Mouse (Mus musculus) spleen, postnatal 0 days (tissue): ENCODE measurements around the gene Olfr952. TPM values are rescaled to one million over a fixed set of nuclear protein-coding genes. Genes with fewer than 3 reads are reported as not detected.

ENCODE experiments used
- polyA plus RNA-seq: library from polyadenylated mRNA; unstranded; fragments of >200 nt; fragmentation: Nextera tagmentation; extraction: Ambion mirVana; gene quantifications from 2 replicates; pipeline ENCODE4 v1.2.1, GENCODE M21; 2015

Gene Olfr952
- not detected in 2 replicates for polyA plus RNA-seq

GRCm38 (mm10) chr9:39427048-39427447 is at the start of gene Olfr952:
Olfr952 (minus strand) TSS chr9:39427148.

GRCm38 (mm10) chr9:39471844-39472243 is 44.9 kb upstream of the Olfr952 start, which contains the start of gene Olfr955:
Olfr955 (minus strand) TSS chr9:39471944.

GRCm38 (mm10) chr9:39456401-39456800 is 29.5 kb upstream of the Olfr952 start, which contains the start of gene Olfr954:
Olfr954 (plus strand) TSS chr9:39456701.

GRCm38 (mm10) chr9:39387110-39387509 is 39.8 kb downstream of the Olfr952 start, which contains the start of gene Olfr951:
Olfr951 (plus strand) TSS chr9:39387410.

Other genes starting within 250 kb of the Olfr952 start
- gene Olfr944, start 225.2 kb downstream of the Olfr952 start, polyA plus RNA-seq: not detected in 2 replicates
- gene Olfr1537, start 177.2 kb downstream of the Olfr952 start, polyA plus RNA-seq: not detected in 2 replicates
- not detected in 2 replicates for gene Olfr945, start 150.3 kb downstream of the Olfr952 start, polyA plus RNA-seq
- not detected in 2 replicates for gene Olfr948, start 101.1 kb downstream of the Olfr952 start, polyA plus RNA-seq
- not detected in 2 replicates for gene Olfr951, start 39.7 kb downstream of the Olfr952 start, polyA plus RNA-seq
- gene Olfr954, start 29.6 kb upstream of the Olfr952 start, polyA plus RNA-seq: not detected in 2 replicates
- not detected in 2 replicates for gene Olfr955, start 44.8 kb upstream of the Olfr952 start, polyA plus RNA-seq
- not detected in 2 replicates for gene Olfr44, start 66.8 kb upstream of the Olfr952 start, polyA plus RNA-seq
- not detected in 2 replicates for gene Olfr957, start 88.7 kb upstream of the Olfr952 start, polyA plus RNA-seq
- not detected in 2 replicates for gene Olfr958, start 126.9 kb upstream of the Olfr952 start, polyA plus RNA-seq
- gene Olfr959, start 148.4 kb upstream of the Olfr952 start, polyA plus RNA-seq: not detected in 2 replicates
- gene AW551984, start 177.3 kb upstream of the Olfr952 start, polyA plus RNA-seq: 2.8 and 4.7 TPM in 2 replicates
- gene Olfr148, start 183.5 kb upstream of the Olfr952 start, polyA plus RNA-seq: not detected in 2 replicates
- gene Olfr960, start 194.2 kb upstream of the Olfr952 start, polyA plus RNA-seq: not detected in 2 replicates
- gene Olfr961, start 217.9 kb upstream of the Olfr952 start, polyA plus RNA-seq: not detected in 2 replicates
- gene Olfr963, start 240.1 kb upstream of the Olfr952 start, polyA plus RNA-seq: not detected in 2 replicates